Mouse (Mus musculus): Measurements from ENCODE around the gene Med27. TPM values are rescaled to one million over a fixed set of nuclear protein-coding genes. Genes with fewer than 3 reads are reported as not detected.
A peak's percentile ranks its signal among the peaks of the same experiment; 100 is the strongest.

Gene Med27
- polyA plus RNA-seq, 1 experiment from 2014 or later, result 76.0 TPM

DNA sequence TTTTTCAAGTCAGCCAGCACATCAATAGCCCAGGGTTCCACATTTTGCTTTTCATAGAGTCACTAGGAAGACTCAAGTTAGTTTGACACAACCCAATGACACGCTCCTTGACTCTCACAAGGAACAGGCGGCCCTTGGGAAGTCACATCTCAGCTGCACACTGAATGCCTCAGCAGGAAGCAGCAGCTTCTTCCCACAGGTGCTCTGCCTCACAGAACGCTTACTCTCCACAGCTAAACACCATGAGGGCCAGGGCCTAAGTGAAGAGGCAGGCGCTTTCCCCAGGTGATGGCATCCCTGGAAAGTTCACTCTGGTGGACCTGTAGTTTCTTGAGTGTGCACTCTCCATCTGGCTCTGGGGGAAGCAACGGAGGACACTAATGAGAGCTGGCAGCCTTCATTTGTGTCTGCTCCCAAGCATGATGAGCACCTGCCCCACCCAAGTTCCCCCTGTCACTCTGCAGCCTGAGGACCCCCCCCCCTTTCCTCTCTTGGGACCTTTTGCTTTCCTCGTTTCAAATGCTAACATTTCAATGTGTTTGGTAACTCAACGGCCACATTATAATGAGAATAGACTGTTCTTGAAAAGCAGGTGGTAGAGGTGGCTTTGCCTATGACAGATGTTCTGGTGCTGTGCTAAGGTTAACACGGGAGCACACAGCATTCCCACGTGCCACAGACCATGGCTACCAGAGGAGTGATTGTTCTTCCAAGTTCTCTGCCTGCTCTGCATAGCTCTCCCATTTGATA, 154.2 kb downstream of the Med27 start:
- no peak for ATAC-seq (ENCODE audit: insufficient read depth, low FRiP score, low TSS enrichment)
- WGBS, result 72% methylated on average over 9 of the region's 9 CpGs

DNA sequence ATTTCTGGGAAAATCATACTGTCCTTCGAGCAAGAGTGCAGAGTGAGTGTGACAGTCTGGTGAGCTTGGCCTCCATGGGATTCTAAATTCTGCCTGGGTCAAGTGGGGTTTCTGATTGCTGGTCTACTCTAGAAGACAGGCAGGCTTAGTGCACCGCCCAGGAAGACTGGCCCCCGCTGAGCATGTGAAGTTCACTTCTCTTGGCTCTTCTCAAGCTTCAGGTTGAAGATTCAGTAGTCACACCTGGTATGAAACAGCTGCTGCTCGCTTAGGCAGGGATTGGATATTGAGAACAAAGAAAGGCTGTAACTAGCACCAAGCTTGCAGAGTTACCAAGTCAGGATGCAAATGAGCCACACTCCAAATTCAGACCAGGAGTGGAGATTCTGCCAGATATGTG, 154.8 kb downstream of the Med27 start:
- no peak overlapping the region for H3K4me3 ChIP-seq (ENCODE audit: low read depth, low read length)
- DNase-seq (ENCODE audit: low spot score) (no peak), ATAC-seq (ENCODE audit: insufficient read depth, low FRiP score, low TSS enrichment) (no peak)
- H3K9me3 ChIP-seq (ENCODE audit: control insufficient read depth, low read length), result no peaks in the 10 kb centered on the region
- 83% methylated on average over 4 of the region's 4 CpGs for WGBS
- H3K36me3 ChIP-seq (ENCODE audit: control insufficient read depth, insufficient read depth, low read length), result no peaks in the 10 kb centered on the region
- no peak overlapping the region for H3K27ac ChIP-seq (ENCODE audit: low read depth, low read length)
- no peaks in the 10 kb centered on the region; the same call in 1 of the 2 replicates for H3K4me1 ChIP-seq (ENCODE audit: control insufficient read depth, insufficient read depth, low read length)
- H3K9ac ChIP-seq (ENCODE audit: low read length), result no peak overlapping the region
- H3K27me3 ChIP-seq (ENCODE audit: control insufficient read depth, insufficient read depth, low read length), result no peaks in the 10 kb centered on the region
- H3K4me2 ChIP-seq (ENCODE audit: low read depth), result no peak overlapping the region

More for the DNA sequence above, 154.2 kb downstream of the Med27 start:
- DNase-seq (ENCODE audit: low spot score), result no peak
- H3K36me3 ChIP-seq (ENCODE audit: control insufficient read depth, insufficient read depth, low read length), result no peaks in the 10 kb centered on the region
- H3K4me3 ChIP-seq (ENCODE audit: low read depth, low read length), result no peak overlapping the region
- H3K27ac ChIP-seq (ENCODE audit: low read depth, low read length), result no peak overlapping the region
- H3K9ac ChIP-seq (ENCODE audit: low read length), result no peak overlapping the region
- no peaks in the 10 kb centered on the region for H3K4me1 ChIP-seq (ENCODE audit: control insufficient read depth, insufficient read depth, low read length)
- H3K9me3 ChIP-seq (ENCODE audit: control insufficient read depth, low read length), result no peaks in the 10 kb centered on the region
- no peaks in the 10 kb centered on the region for H3K27me3 ChIP-seq (ENCODE audit: control insufficient read depth, insufficient read depth, low read length)
- H3K4me2 ChIP-seq (ENCODE audit: low read depth), result no peak overlapping the region

- Histone ChIP-seq H3K4me1 (ENCODE audit: control insufficient read depth, insufficient read depth, low read length) (no peaks in the 10 kb centered on the region; the same call in 1 of the 2 replicates), H3K9me3 (ENCODE audit: control insufficient read depth, low read length) (no peaks in the 10 kb centered on the region), H3K27me3 (ENCODE audit: control insufficient read depth, insufficient read depth, low read length) (no peaks in the 10 kb centered on the region), H3K9ac (ENCODE audit: low read length) (no peak overlapping the region), H3K4me2 (ENCODE audit: low read depth) (no peak overlapping the region), H3K36me3 (ENCODE audit: control insufficient read depth, insufficient read depth, low read length) (no peaks in the 10 kb centered on the region), H3K27ac (ENCODE audit: low read depth, low read length) (no peak overlapping the region), H3K4me3 (ENCODE audit: low read depth, low read length) (no peak overlapping the region)
- WGBS, result 65% methylated on average over 6 of the region's 6 CpGs
- ATAC-seq (ENCODE audit: insufficient read depth, low FRiP score, low TSS enrichment) (no peak), DNase-seq (ENCODE audit: low spot score) (no peak)
Measured at GRCm38 (mm10) chr2:29504848-29505247, 158.2 kb downstream of the Med27 start.

- H3K36me3 ChIP-seq (ENCODE audit: control insufficient read depth, insufficient read depth, low read length), result no peaks in the 10 kb centered on the region
- 38% methylated on average over 4 of the region's 4 CpGs for WGBS
- no peaks in the 10 kb centered on the region for H3K27me3 ChIP-seq (ENCODE audit: control insufficient read depth, insufficient read depth, low read length)
- DNase-seq (ENCODE audit: low spot score), result no peak
- H3K4me1 ChIP-seq (ENCODE audit: control insufficient read depth, insufficient read depth, low read length), result no peaks in the 10 kb centered on the region; the same call in 1 of the 2 replicates
- no peak overlapping the region for H3K4me2 ChIP-seq (ENCODE audit: low read depth)
- H3K27ac ChIP-seq (ENCODE audit: low read depth, low read length), result no peak overlapping the region
- no peak overlapping the region for H3K4me3 ChIP-seq (ENCODE audit: low read depth, low read length)
- H3K9ac ChIP-seq (ENCODE audit: low read length), result no peak overlapping the region
- ATAC-seq (ENCODE audit: insufficient read depth, low FRiP score, low TSS enrichment), result no peak
- no peaks in the 10 kb centered on the region for H3K9me3 ChIP-seq (ENCODE audit: control insufficient read depth, low read length)
Measured at GRCm38 (mm10) chr2:29506411-29506810, 159.8 kb downstream of the Med27 start.

- no peak overlapping the region for H3K27ac ChIP-seq (ENCODE audit: low read depth, low read length)
- DNase-seq (ENCODE audit: low spot score), result no peak
- no peaks in the 10 kb centered on the region for H3K27me3 ChIP-seq (ENCODE audit: control insufficient read depth, insufficient read depth, low read length)
- peaks cover 34% of the 10 kb centered on the region for H3K4me1 ChIP-seq (ENCODE audit: control insufficient read depth, insufficient read depth, low read length)
- no peak overlapping the region for H3K4me2 ChIP-seq (ENCODE audit: low read depth)
- 14% methylated on average over 7 of the region's 7 CpGs for WGBS
- H3K4me3 ChIP-seq (ENCODE audit: low read depth, low read length), result no peak overlapping the region
- no peaks in the 10 kb centered on the region for H3K36me3 ChIP-seq (ENCODE audit: control insufficient read depth, insufficient read depth, low read length)
- no peaks in the 10 kb centered on the region for H3K9me3 ChIP-seq (ENCODE audit: control insufficient read depth, low read length)
- no peak for ATAC-seq (ENCODE audit: insufficient read depth, low FRiP score, low TSS enrichment)
- no peak overlapping the region for H3K9ac ChIP-seq (ENCODE audit: low read length)
Measured at GRCm38 (mm10) chr2:29513131-29513530, 166.5 kb downstream of the Med27 start.

GRCm38 (mm10) chr2:29514836-29515235, 168.2 kb downstream of the Med27 start:
- no peak overlapping the region for H3K4me3 ChIP-seq (ENCODE audit: low read depth, low read length)
- DNase-seq (ENCODE audit: low spot score) (no peak), ATAC-seq (ENCODE audit: insufficient read depth, low FRiP score, low TSS enrichment) (no peak)
- no peaks in the 10 kb centered on the region for H3K27me3 ChIP-seq (ENCODE audit: control insufficient read depth, insufficient read depth, low read length)
- no peak overlapping the region for H3K4me2 ChIP-seq (ENCODE audit: low read depth)
- H3K27ac ChIP-seq (ENCODE audit: low read depth, low read length), result no peak overlapping the region
- H3K4me1 ChIP-seq (ENCODE audit: control insufficient read depth, insufficient read depth, low read length), result peaks cover 34% of the 10 kb centered on the region
- WGBS, result 78% methylated on average over 6 of the region's 6 CpGs
- H3K9me3 ChIP-seq (ENCODE audit: control insufficient read depth, low read length), result no peaks in the 10 kb centered on the region
- H3K9ac ChIP-seq (ENCODE audit: low read length), result no peak overlapping the region
- H3K36me3 ChIP-seq (ENCODE audit: control insufficient read depth, insufficient read depth, low read length), result no peaks in the 10 kb centered on the region

DNA sequence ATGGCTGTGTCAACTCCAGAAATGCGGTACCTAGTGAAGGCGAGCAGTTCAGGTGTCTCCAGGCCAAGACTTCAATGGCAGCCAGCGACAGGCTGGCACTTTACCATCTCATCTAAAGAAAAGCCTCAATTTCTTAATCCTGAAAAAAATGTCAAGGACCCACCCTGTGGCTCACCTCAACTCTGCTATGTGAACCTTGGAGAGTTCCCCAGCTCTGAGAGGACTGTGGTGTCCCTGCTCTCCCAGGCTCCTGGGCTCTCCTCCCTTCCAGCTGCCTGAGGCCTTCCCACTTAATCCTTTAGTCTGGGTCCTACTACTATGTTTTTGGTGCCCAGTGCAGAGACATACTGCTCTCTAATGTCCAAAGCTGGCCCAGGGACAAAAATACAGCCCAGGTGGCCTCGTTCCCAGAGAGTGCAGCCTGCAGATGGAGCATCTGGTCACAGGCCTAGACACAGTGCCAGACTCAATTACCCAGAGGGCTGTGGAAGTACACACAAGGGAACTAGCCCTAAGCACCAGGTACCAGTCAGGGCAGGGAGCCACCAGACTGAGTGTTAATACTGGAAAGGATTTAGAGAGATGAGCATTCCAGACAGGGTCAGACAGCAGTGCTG, 169.3 kb downstream of the Med27 start:
- ATAC-seq (ENCODE audit: insufficient read depth, low FRiP score, low TSS enrichment), result no peak
- no peak overlapping the region for H3K4me2 ChIP-seq (ENCODE audit: low read depth)
- no peaks in the 10 kb centered on the region for H3K9me3 ChIP-seq (ENCODE audit: control insufficient read depth, low read length)
- no peak overlapping the region for H3K27ac ChIP-seq (ENCODE audit: low read depth, low read length)
- no peak for DNase-seq (ENCODE audit: low spot score)
- WGBS, result 78% methylated on average over 4 of the region's 4 CpGs
- no peaks in the 10 kb centered on the region for H3K27me3 ChIP-seq (ENCODE audit: control insufficient read depth, insufficient read depth, low read length)
- peaks cover 34% of the 10 kb centered on the region for H3K4me1 ChIP-seq (ENCODE audit: control insufficient read depth, insufficient read depth, low read length)
- H3K9ac ChIP-seq (ENCODE audit: low read length), result no peak overlapping the region
- H3K36me3 ChIP-seq (ENCODE audit: control insufficient read depth, insufficient read depth, low read length), result no peaks in the 10 kb centered on the region
- no peak overlapping the region for H3K4me3 ChIP-seq (ENCODE audit: low read depth, low read length)

GRCm38 (mm10) chr2:29516621-29517170, 170.1 kb downstream of the Med27 start:
- DNase-seq (ENCODE audit: low spot score) (peak; percentile 49), ATAC-seq (ENCODE audit: insufficient read depth, low FRiP score, low TSS enrichment) (no peak)
- peaks cover 34% of the 10 kb centered on the region for H3K4me1 ChIP-seq (ENCODE audit: control insufficient read depth, insufficient read depth, low read length)
- no peak overlapping the region for H3K4me2 ChIP-seq (ENCODE audit: low read depth)
- WGBS, result 43% methylated on average over 9 of the region's 9 CpGs
- H3K9ac ChIP-seq (ENCODE audit: low read length), result no peak overlapping the region
- peak overlapping the region; percentile 9; the same call in 1 of the 2 replicates for H3K27ac ChIP-seq (ENCODE audit: low read depth, low read length)
- H3K9me3 ChIP-seq (ENCODE audit: control insufficient read depth, low read length), result no peaks in the 10 kb centered on the region
- H3K4me3 ChIP-seq (ENCODE audit: low read depth, low read length), result no peak overlapping the region
- H3K36me3 ChIP-seq (ENCODE audit: control insufficient read depth, insufficient read depth, low read length), result no peaks in the 10 kb centered on the region
- H3K27me3 ChIP-seq (ENCODE audit: control insufficient read depth, insufficient read depth, low read length), result no peaks in the 10 kb centered on the region

GRCm38 (mm10) chr2:29519402-29519801, 172.8 kb downstream of the Med27 start:
- Histone ChIP-seq H3K27me3 (ENCODE audit: control insufficient read depth, insufficient read depth, low read length) (no peaks in the 10 kb centered on the region), H3K36me3 (ENCODE audit: control insufficient read depth, insufficient read depth, low read length) (no peaks in the 10 kb centered on the region), H3K9ac (ENCODE audit: low read length) (no peak overlapping the region), H3K4me2 (ENCODE audit: low read depth) (no peak overlapping the region), H3K4me3 (ENCODE audit: low read depth, low read length) (no peak overlapping the region), H3K27ac (ENCODE audit: low read depth, low read length) (no peak overlapping the region), H3K4me1 (ENCODE audit: control insufficient read depth, insufficient read depth, low read length) (peaks cover 23% of the 10 kb centered on the region), H3K9me3 (ENCODE audit: control insufficient read depth, low read length) (no peaks in the 10 kb centered on the region)
- 31% methylated on average over 3 of the region's 3 CpGs for WGBS
- ATAC-seq (ENCODE audit: insufficient read depth, low FRiP score, low TSS enrichment) (no peak), DNase-seq (ENCODE audit: low spot score) (no peak)
